Comparison of ENCODE assay signal across 9 mouse cellular contexts in the genomic region with DNA sequence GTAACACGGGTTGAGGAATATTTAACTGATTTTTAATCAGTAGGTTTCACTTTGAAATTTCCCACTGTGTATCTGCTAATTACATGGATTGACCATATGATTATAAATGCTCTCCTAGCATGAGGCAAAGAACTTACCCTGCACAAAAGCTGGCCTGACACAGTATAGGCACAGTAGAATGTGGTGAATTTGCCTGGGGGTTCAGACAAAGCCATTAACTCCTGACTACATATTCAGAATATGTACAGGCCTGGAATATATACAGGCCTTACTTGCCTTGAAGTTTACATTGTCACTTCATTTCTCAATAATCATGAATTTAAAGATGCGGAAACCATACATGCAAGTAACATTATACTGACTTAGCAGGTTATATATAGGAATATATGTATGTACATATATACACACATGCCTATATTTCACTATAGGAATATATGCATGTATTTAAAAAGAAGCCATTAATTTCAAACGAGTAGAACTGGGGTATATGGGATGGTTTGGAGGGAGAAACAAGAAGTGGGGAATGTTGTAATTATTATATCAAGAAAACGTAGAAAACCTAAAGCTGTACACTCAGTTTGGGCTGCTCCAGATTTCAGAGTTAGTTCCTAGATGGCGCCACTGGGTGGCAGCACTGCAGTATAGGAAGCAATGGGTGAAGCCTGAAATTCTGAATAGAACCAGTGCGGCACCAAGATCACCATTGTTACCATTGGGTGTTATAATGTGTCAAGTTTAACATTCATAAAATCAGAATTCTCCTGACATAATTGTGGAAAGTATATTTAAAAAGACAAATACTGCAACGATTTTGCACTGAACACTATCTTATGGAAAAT.
DNase-seq lines count a peak whose midpoint lies in the region; ATAC-seq and TF ChIP-seq lines count a peak whose summit lies in the region.
"Had no signal": no experiment of that assay in that cellular context is flagged by ENCODE, and none has a peak within 500 bp of the region (broad histone marks: within the 10 kb centered on the region; RNA-seq: fewer than 3 reads in every experiment).

No protein-coding gene starts in this region.

- H3K27ac ChIP-seq in ES-E14 (ENCODE audit: insufficient read depth, low read depth, low read length, poor library complexity, severe bottlenecking): no peak overlapping the region
- no peak overlapping the region for H3K27ac ChIP-seq in bone marrow macrophage, adult 2 months (ENCODE audit: insufficient read depth, low read depth, low read length)
- H3K27ac ChIP-seq in forebrain, embryonic 10.5 days: no peak overlapping the region
- no peak overlapping the region for H3K27ac ChIP-seq in hindbrain, embryonic 11.5 days (ENCODE audit: low read depth, low read length)
- H3K27ac ChIP-seq in layer of hippocampus, adult 2 months: no peak overlapping the region
- H3K27ac ChIP-seq: heart, embryonic 15.5 days had no signal

- no peak overlapping the region for H3K4me3 ChIP-seq in ES-E14 (ENCODE audit: insufficient read depth in 1 of 2, low read depth in 1 of 2, low read length in 2 of 2, poor library complexity in 1 of 2, severe bottlenecking in 1 of 2)
- no peak overlapping the region for H3K4me3 ChIP-seq in bone marrow macrophage, adult 2 months (ENCODE audit: insufficient read depth, low read length)
- H3K4me3 ChIP-seq in forebrain, embryonic 10.5 days: no peak overlapping the region
- no peak overlapping the region for H3K4me3 ChIP-seq in hindbrain, embryonic 11.5 days (ENCODE audit: low read depth, low read length)
- H3K4me3 ChIP-seq in layer of hippocampus, adult 2 months: no peak overlapping the region
- H3K4me3 ChIP-seq: heart, embryonic 15.5 days had no signal

- 50% methylated on average over 7 of the region's 7 CpGs for WGBS in forebrain, embryonic 10.5 days
- WGBS in hindbrain, embryonic 11.5 days: 46% methylated on average over 7 of the region's 7 CpGs

- no peak for TF ChIP-seq POLR2A in bone marrow macrophage, adult 2 months (IDR thresholded peaks at IDR 0.05; ENCODE audit: borderline replicate concordance, low read depth, low read length)

- no peaks in the 10 kb centered on the region for H3K4me1 ChIP-seq in ES-E14 (ENCODE audit: control insufficient read depth in 2 of 2, insufficient read depth in 2 of 2, low read length in 2 of 2, poor library complexity in 1 of 2)
- no peaks in the 10 kb centered on the region for H3K4me1 ChIP-seq in bone marrow macrophage, adult 2 months (ENCODE audit: control insufficient read depth, insufficient read depth, low read length)
- no peaks in the 10 kb centered on the region for H3K4me1 ChIP-seq in forebrain, embryonic 10.5 days
- no peaks in the 10 kb centered on the region for H3K4me1 ChIP-seq in hindbrain, embryonic 11.5 days (replicated peaks; ENCODE audit: control insufficient read depth, insufficient read depth, low read length)
- H3K4me1 ChIP-seq: heart, embryonic 15.5 days had no signal

- DNase-seq in ES-E14 (ENCODE audit: low read depth, low spot score): peak; percentile 45
- DNase-seq in forebrain, embryonic 10.5 days (ENCODE audit: extremely low spot score, low spot score): peak; percentile 39
- DNase-seq in hindbrain, embryonic 11.5 days (ENCODE audit: low spot score): peak; percentile 81
- peak; percentile 50 to 73 for DNase-seq in layer of hippocampus, adult 2 months (ENCODE audit: low spot score in 2 of 2)
- peak; percentile 71 for DNase-seq in lung, postnatal 14 days
- DNase-seq in retina, postnatal 1 day: peak; percentile 68

- peak; percentile 84 for ATAC-seq in hindbrain, embryonic 11.5 days (ENCODE audit: low FRiP score)
- no peak for ATAC-seq in erythroid progenitor cell, adult 5-6 weeks (replicated peaks; ENCODE audit: low FRiP score, poor library complexity, severe bottlenecking)

- in situ Hi-C loops in ES-E14 (cut with MboI; ENCODE audit: low sequenced_read_pairs in 2 of 2, unreplicated experiment in 2 of 2): loop anchor here (25.0 kb wide), 2 partner anchors 553 to 578 kb away; no protein-coding TSS in a partner anchor

- H3K9me3 ChIP-seq in ES-E14 (ENCODE audit: control insufficient read depth, insufficient read depth, low read depth, low read length): no peaks in the 10 kb centered on the region
- H3K9me3 ChIP-seq in forebrain, embryonic 10.5 days: no peaks in the 10 kb centered on the region
- H3K9me3 ChIP-seq in hindbrain, embryonic 11.5 days (ENCODE audit: control insufficient read depth, low read length): no peaks in the 10 kb centered on the region
- H3K9me3 ChIP-seq: heart, embryonic 15.5 days had no signal

- H3K27me3 ChIP-seq in forebrain, embryonic 10.5 days (ENCODE audit: poor library complexity, severe bottlenecking): no peaks in the 10 kb centered on the region
- no peaks in the 10 kb centered on the region for H3K27me3 ChIP-seq in hindbrain, embryonic 11.5 days (ENCODE audit: control insufficient read depth, insufficient read depth, low read length)
- H3K27me3 ChIP-seq: heart, embryonic 15.5 days had no signal

- H3K4me2 ChIP-seq in hindbrain, embryonic 11.5 days (replicated peaks; ENCODE audit: low read depth, low read length): no peak overlapping the region
- H3K4me2 ChIP-seq: heart, embryonic 15.5 days had no signal

- TF ChIP-seq CTCF in bone marrow macrophage, adult 2 months (IDR thresholded peaks at IDR 0.05; ENCODE audit: low read depth, low read length): peak; percentile 69; the same call in 1 of the 2 replicates
- peak; percentile 99 for TF ChIP-seq CTCF in layer of hippocampus, adult 2 months (conservative IDR thresholded peaks at IDR 0.05)

- no peak overlapping the region for H3K9ac ChIP-seq in ES-E14 (ENCODE audit: insufficient read depth, low read depth, low read length, poor library complexity, severe bottlenecking)
- H3K9ac ChIP-seq in hindbrain, embryonic 11.5 days (ENCODE audit: low read depth, low read length): no peak overlapping the region
- H3K9ac ChIP-seq: heart, embryonic 15.5 days had no signal

- no peaks in the 10 kb centered on the region for H3K36me3 ChIP-seq in ES-E14 (ENCODE audit: control insufficient read depth, insufficient read depth, low read length, poor library complexity, severe bottlenecking)
- no peaks in the 10 kb centered on the region for H3K36me3 ChIP-seq in forebrain, embryonic 10.5 days (replicated peaks)
- no peaks in the 10 kb centered on the region for H3K36me3 ChIP-seq in hindbrain, embryonic 11.5 days (ENCODE audit: control insufficient read depth, insufficient read depth, low read length)
- H3K36me3 ChIP-seq: heart, embryonic 15.5 days had no signal

TF ChIP-seq in ES-E14, 5 proteins besides CTCF, POLR2A, EP300 and RAD21:
- TF ChIP-seq ZC3H11A (IDR thresholded peaks at IDR 0.05; ENCODE audit: borderline replicate concordance, low read depth, low read length) (peak; percentile 82), MAFK (IDR thresholded peaks at IDR 0.05; ENCODE audit: insufficient read depth, low read depth, low read length) (no peak)
TF ChIP-seq in ES-E14: peak in this region for 1.
